Mouse (Mus musculus): ENCODE measurements around the gene Stat6. TPM values are rescaled to one million over a fixed set of nuclear protein-coding genes. Genes with fewer than 3 reads are reported as not detected.

Gene Stat6
- polyA plus RNA-seq, 1 experiment from 2014 or later = 6.0 TPM

GRCm38 (mm10) chr10:127679881-127680280 is 37.1 kb downstream of the Stat6 start:
- peaks cover 17% of the 10 kb centered on the region for H3K4me1 ChIP-seq (replicated peaks)
- no peaks in the 10 kb centered on the region for H3K9me3 ChIP-seq
- no peak overlapping the region for H3K4me2 ChIP-seq
- 94% methylated on average over 3 of the region's 3 CpGs for WGBS
- no peak for ATAC-seq (ENCODE audit: low read depth)
- H3K27ac ChIP-seq (replicated peaks) = no peak overlapping the region
- no peaks in the 10 kb centered on the region for H3K36me3 ChIP-seq
- no peak overlapping the region for H3K9ac ChIP-seq
- H3K4me3 ChIP-seq = no peak overlapping the region
- no peaks in the 10 kb centered on the region for H3K27me3 ChIP-seq

- peaks cover 5% of the 10 kb centered on the region for H3K4me1 ChIP-seq (replicated peaks)
- H3K4me3 ChIP-seq = no peak overlapping the region
- no peak overlapping the region for H3K4me2 ChIP-seq
- H3K9ac ChIP-seq = no peak overlapping the region
- 97% methylated on average over 6 of the region's 6 CpGs for WGBS
- H3K27ac ChIP-seq (replicated peaks) = no peak overlapping the region
- H3K9me3 ChIP-seq = no peaks in the 10 kb centered on the region
- no peak for ATAC-seq (ENCODE audit: low read depth)
- H3K36me3 ChIP-seq = no peaks in the 10 kb centered on the region
- H3K27me3 ChIP-seq = no peaks in the 10 kb centered on the region
Measured at GRCm38 (mm10) chr10:127682886-127683285, 40.1 kb downstream of the Stat6 start.

- no peaks in the 10 kb centered on the region for H3K27me3 ChIP-seq
- WGBS = 26% methylated on average over 1 of the region's 1 CpGs
- H3K4me3 ChIP-seq = no peak overlapping the region
- H3K4me1 ChIP-seq (replicated peaks) = no peaks in the 10 kb centered on the region
- no peak overlapping the region for H3K4me2 ChIP-seq
- no peak overlapping the region for H3K27ac ChIP-seq (replicated peaks)
- no peaks in the 10 kb centered on the region for H3K9me3 ChIP-seq
- H3K9ac ChIP-seq = no peak overlapping the region
- no peak for ATAC-seq (ENCODE audit: low read depth)
- H3K36me3 ChIP-seq = peaks cover 32% of the 10 kb centered on the region
Measured at GRCm38 (mm10) chr10:127691053-127691452, 48.3 kb downstream of the Stat6 start.

- no peaks in the 10 kb centered on the region for H3K9me3 ChIP-seq
- no peak overlapping the region for H3K9ac ChIP-seq
- ATAC-seq (ENCODE audit: low read depth) = no peak
- no peaks in the 10 kb centered on the region for H3K27me3 ChIP-seq
- no peaks in the 10 kb centered on the region for H3K4me1 ChIP-seq (replicated peaks)
- H3K27ac ChIP-seq (replicated peaks) = no peak overlapping the region
- H3K4me2 ChIP-seq = no peak overlapping the region
- WGBS = 63% methylated on average over 2 of the region's 2 CpGs
- H3K36me3 ChIP-seq = peaks cover 44% of the 10 kb centered on the region
- no peak overlapping the region for H3K4me3 ChIP-seq
Measured at GRCm38 (mm10) chr10:127694636-127695035, 51.9 kb downstream of the Stat6 start.

GRCm38 (mm10) chr10:127695775-127696174 is 53.0 kb downstream of the Stat6 start:
- no peak for ATAC-seq (ENCODE audit: low read depth)
- Histone ChIP-seq H3K4me3 (no peak overlapping the region), H3K9ac (no peak overlapping the region), H3K27me3 (no peaks in the 10 kb centered on the region), H3K4me2 (no peak overlapping the region), H3K27ac (replicated peaks) (no peak overlapping the region), H3K9me3 (no peaks in the 10 kb centered on the region), H3K4me1 (replicated peaks) (no peaks in the 10 kb centered on the region), H3K36me3 (peaks cover 46% of the 10 kb centered on the region)
- 93% methylated on average over 7 of the region's 7 CpGs for WGBS

GRCm38 (mm10) chr10:127698966-127699365 is 56.2 kb downstream of the Stat6 start:
- Histone ChIP-seq H3K27me3 (no peaks in the 10 kb centered on the region), H3K9ac (no peak overlapping the region), H3K27ac (replicated peaks) (no peak overlapping the region), H3K4me2 (no peak overlapping the region), H3K4me1 (replicated peaks) (no peaks in the 10 kb centered on the region), H3K4me3 (no peak overlapping the region), H3K9me3 (no peaks in the 10 kb centered on the region), H3K36me3 (peaks cover 30% of the 10 kb centered on the region)
- no peak for ATAC-seq (ENCODE audit: low read depth)
- WGBS = 91% methylated on average over 7 of the region's 7 CpGs

GRCm38 (mm10) chr10:127703299-127703698 is 60.5 kb downstream of the Stat6 start:
- ATAC-seq (ENCODE audit: low read depth) = no peak
- no peaks in the 10 kb centered on the region for H3K27me3 ChIP-seq
- WGBS = 53% methylated on average over 4 of the region's 4 CpGs

GRCm38 (mm10) chr10:127704293-127704692 is 61.5 kb downstream of the Stat6 start:
- Histone ChIP-seq H3K4me2 (no peak overlapping the region), H3K27me3 (no peaks in the 10 kb centered on the region), H3K36me3 (0 out of 2 replicates have a peak, but pooled peaks cover 5% of the 10 kb centered on the region), H3K9ac (no peak overlapping the region), H3K4me3 (no peak overlapping the region), H3K9me3 (no peaks in the 10 kb centered on the region), H3K27ac (replicated peaks) (no peak overlapping the region), H3K4me1 (replicated peaks) (no peaks in the 10 kb centered on the region)
- 71% methylated on average over 2 of the region's 2 CpGs for WGBS
- ATAC-seq (ENCODE audit: low read depth) = no peak

More at GRCm38 (mm10) chr10:127703299-127703698, 60.5 kb downstream of the Stat6 start:
- H3K4me1 ChIP-seq (replicated peaks) = no peaks in the 10 kb centered on the region
- H3K4me2 ChIP-seq = no peak overlapping the region
- no peaks in the 10 kb centered on the region for H3K9me3 ChIP-seq
- H3K9ac ChIP-seq = no peak overlapping the region
- peaks cover 15% of the 10 kb centered on the region for H3K36me3 ChIP-seq
- H3K4me3 ChIP-seq = no peak overlapping the region
- H3K27ac ChIP-seq (replicated peaks) = no peak overlapping the region

GRCm38 (mm10) chr10:127704766-127705220 is 62.0 kb downstream of the Stat6 start, which contains the start of gene Myo1a:
TSS of gene Myo1a (plus strand) at chr10:127705170.
- Histone ChIP-seq H3K36me3 (0 out of 2 replicates have a peak, but pooled peaks cover 2% of the 10 kb centered on the region), H3K27ac (replicated peaks) (no peak within 1 kb of the TSS), H3K4me2 (no peak within 1 kb of the TSS), H3K9ac (no peak within 1 kb of the TSS), H3K9me3 (no peaks in the 10 kb centered on the region), H3K4me3 (no peak within 1 kb of the TSS), H3K27me3 (no peaks in the 10 kb centered on the region), H3K4me1 (replicated peaks) (no peaks in the 10 kb centered on the region)
- 77% methylated on average over 2 of the region's 2 CpGs for WGBS
- no peak for ATAC-seq (ENCODE audit: low read depth)

GRCm38 (mm10) chr10:127705783-127706182 is 63.0 kb downstream of the Stat6 start:
- Histone ChIP-seq H3K36me3 (no peaks in the 10 kb centered on the region), H3K4me3 (no peak overlapping the region), H3K27me3 (no peaks in the 10 kb centered on the region), H3K4me2 (no peak overlapping the region), H3K9me3 (no peaks in the 10 kb centered on the region), H3K9ac (no peak overlapping the region), H3K4me1 (replicated peaks) (no peaks in the 10 kb centered on the region), H3K27ac (replicated peaks) (no peak overlapping the region)
- no peak for ATAC-seq (ENCODE audit: low read depth)
- 93% methylated on average over 4 of the region's 4 CpGs for whole genome bisulfite sequencing

- H3K9ac ChIP-seq = no peak overlapping the region
- no peak for ATAC-seq (ENCODE audit: low read depth)
- no peak overlapping the region for H3K4me3 ChIP-seq
- H3K9me3 ChIP-seq = no peaks in the 10 kb centered on the region
- H3K36me3 ChIP-seq = no peaks in the 10 kb centered on the region
- no peaks in the 10 kb centered on the region for H3K27me3 ChIP-seq
- H3K27ac ChIP-seq (replicated peaks) = no peak overlapping the region
- 89% methylated on average over 7 of the region's 7 CpGs for WGBS
- no peaks in the 10 kb centered on the region for H3K4me1 ChIP-seq (replicated peaks)
- H3K4me2 ChIP-seq = no peak overlapping the region
Measured at GRCm38 (mm10) chr10:127707721-127708120, 64.9 kb downstream of the Stat6 start.

- Histone ChIP-seq H3K9me3 (no peaks in the 10 kb centered on the region), H3K9ac (no peak overlapping the region), H3K36me3 (no peaks in the 10 kb centered on the region), H3K27me3 (no peaks in the 10 kb centered on the region), H3K4me3 (no peak overlapping the region), H3K27ac (replicated peaks) (no peak overlapping the region), H3K4me1 (replicated peaks) (no peaks in the 10 kb centered on the region), H3K4me2 (no peak overlapping the region)
- ATAC-seq (ENCODE audit: low read depth) = no peak
- WGBS = 84% methylated on average over 3 of the region's 3 CpGs
Measured at GRCm38 (mm10) chr10:127708850-127709370, 66.1 kb downstream of the Stat6 start.

- no peak overlapping the region for H3K27ac ChIP-seq (replicated peaks)
- H3K9ac ChIP-seq = no peak overlapping the region
- H3K27me3 ChIP-seq = no peaks in the 10 kb centered on the region
- no peaks in the 10 kb centered on the region for H3K4me1 ChIP-seq (replicated peaks)
- 88% methylated on average over 13 of the region's 13 CpGs for WGBS
- no peak overlapping the region for H3K4me2 ChIP-seq
- ATAC-seq (ENCODE audit: low read depth) = no peak
- H3K36me3 ChIP-seq = no peaks in the 10 kb centered on the region
- H3K9me3 ChIP-seq = no peaks in the 10 kb centered on the region
- H3K4me3 ChIP-seq = no peak overlapping the region
Measured at GRCm38 (mm10) chr10:127710331-127710730, 67.5 kb downstream of the Stat6 start.

Data from neural tube, embryonic 13.5 days (tissue).